Mouse (Mus musculus) adrenal gland, adult 2 months (tissue): ENCODE results near the gene Zfp59. TPM values are rescaled to one million over a fixed set of nuclear protein-coding genes. Genes with fewer than 3 reads are reported as not detected.
"Not testable (repeated sequence)": the region's sequence is repeated elsewhere in the genome, so short reads cannot be mapped to it uniquely, and the experiment has no call there.

Experiments
- DNase-seq: peaks from one replicate; pipeline ENCODE4 v3.0.0; 2021
- long read RNA-seq: library from polyadenylated mRNA; stranded (forward); transcript quantifications from one replicate; pipeline ENCODE4 v2.0.0, GENCODE M21; 2021
- polyA plus RNA-seq: library from polyadenylated mRNA; depleted of rRNA; stranded (reverse); fragments of >200 nt; gene quantifications from 2 replicates; pipeline ENCODE4 v1.2.3, GENCODE M21; 2012; rRNA removed
- total RNA-seq, 2 experiments: library from RNA; stranded (reverse); gene quantifications; 2 replicates each; pipeline ENCODE4 v1.2.3; 2021

Gene Zfp59
- total RNA-seq = 1 to 10 TPM; 3.1 to 3.8 TPM
- 0.15 and 0.22 TPM in 2 replicates for polyA plus RNA-seq
- long read RNA-seq, partial matches to known transcripts = 0 of 3 reads
- long read RNA-seq, other reads (novel, unspliced or antisense) = 1 of 3 reads

DNA sequence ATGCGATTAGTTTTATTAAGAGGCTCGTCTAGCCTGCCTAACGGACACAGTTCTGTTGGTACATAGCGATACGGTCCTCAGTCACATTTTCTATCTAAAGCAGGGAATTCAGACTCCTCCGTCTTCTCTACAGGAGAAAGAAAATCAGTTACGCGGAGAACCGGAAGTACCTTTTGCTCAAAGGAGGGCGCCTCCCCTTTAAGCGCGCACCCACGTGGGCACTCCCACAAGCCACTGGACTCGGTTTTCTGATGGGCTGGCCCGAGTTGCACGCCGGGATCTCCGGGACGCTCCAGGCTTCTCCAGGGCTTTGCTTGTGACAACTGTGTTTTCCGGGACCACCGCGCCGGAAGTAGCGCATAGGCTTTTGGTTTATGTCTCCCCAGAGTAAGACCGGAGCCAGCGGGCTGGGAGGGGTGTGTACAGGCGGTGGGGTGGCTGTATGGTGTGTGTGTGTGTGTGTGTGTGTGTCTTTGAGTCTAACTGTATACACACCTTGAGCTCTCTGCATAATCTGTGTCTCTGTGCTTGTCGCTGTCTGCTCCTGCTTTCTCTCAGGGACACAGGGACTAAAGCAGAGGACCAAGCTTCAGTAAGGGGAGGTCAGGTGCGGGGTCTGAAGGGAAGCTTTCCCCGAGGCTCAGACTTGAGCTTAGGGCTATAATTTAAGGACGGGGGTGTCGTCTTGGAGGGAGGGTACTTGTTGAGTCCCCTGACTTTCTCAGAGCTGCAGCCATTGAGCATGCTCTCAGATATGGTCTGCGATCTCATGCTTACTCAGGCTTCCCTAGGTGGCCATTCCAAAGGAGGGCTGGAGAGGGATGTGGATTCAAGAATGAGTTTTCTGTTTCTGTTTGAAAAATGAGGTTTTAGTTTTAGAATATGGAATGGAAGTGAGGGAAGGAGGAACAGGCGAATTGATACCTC lies at the start of gene Zfp59:
Gene Zfp59, plus strand, starts transcription at position 285 of the 927 bp plus-strand sequence.
- DNase-seq = peak; percentile 92

DNA sequence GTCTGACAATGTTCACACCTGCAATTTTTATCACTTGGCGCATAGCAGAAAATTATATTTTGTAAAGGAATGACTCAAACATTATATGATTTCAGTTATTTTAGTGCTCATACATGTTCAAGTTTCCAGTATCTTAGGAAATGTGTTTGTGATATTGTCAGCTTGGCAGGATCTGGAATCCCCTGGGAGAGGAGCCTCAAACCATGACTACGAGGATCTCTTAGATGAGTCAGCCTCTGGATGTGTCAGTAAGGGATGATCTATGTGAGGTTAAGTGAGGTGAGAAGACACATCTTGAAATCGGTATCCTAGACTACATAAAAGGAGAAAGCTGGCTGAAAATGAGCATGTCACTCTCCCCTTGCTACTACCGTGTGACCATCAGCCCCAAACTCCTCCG lies 49.1 kb upstream of the Zfp59 start:
- no peak for DNase-seq

DNA sequence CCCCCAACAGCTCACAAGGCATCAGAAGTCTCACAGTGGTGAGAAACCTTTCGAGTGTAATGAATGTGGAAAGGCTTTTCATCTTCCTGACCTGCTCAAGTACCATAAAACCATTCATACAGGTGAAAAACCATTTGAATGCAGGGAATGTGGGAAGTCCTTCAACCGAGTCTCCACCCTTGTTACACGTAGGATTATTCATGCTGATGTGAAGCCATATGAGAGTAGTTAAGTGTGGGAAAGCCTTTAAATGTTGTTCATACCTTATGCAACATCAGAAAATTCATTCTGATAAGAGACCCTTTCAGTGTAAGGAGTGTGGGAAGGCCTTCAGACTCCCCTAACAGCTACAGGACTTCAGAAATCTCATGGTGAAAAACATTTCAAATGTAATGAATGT lies 44.5 kb upstream of the Zfp59 start:
- DNase-seq = not testable (repeated sequence)

DNA sequence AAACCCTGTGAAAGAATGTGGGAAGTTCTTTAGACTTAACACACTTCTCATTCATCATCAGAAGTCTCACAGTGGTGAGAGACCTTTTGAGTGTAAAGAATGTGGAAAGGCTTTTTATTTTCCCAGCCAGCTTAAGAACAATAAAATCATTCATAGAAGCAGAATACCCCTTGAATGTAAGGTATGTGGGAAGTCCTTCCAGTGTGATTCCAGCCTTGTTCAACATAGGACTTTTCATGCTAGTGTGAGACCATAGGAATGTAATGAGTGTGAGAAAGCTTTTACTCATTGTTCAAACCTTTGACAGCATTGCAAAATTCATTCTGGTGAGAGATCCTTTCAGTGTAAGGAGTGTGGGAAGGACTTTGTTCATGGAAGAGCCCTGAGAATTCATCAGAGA lies 43.8 kb upstream of the Zfp59 start:
- no peak for DNase-seq

GRCm38 (mm10) chr7:27797906-27798811 lies 40.2 kb upstream of the Zfp59 start:
- no peak for DNase-seq

DNA sequence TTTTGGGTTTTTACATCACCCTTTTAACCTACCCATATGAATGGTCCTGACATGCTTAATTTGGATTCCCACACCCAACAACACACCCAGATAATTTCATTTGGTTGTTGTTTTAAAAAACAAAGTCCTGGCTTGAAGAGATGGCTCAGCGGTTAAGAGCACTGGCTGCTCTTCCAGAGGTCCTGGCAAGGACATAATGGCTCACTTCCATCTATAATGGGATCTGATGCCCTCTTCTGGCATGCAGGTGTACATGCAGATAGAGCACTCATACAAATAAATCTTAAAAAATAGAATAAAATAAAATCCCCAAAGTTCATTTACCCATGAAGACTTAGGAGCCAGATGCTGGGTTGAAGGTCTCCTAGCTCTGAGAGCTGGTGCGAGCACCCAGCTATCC lies 37.3 kb upstream of the Zfp59 start:
- DNase-seq = no peak

- no peak for DNase-seq
Measured at GRCm38 (mm10) chr7:27802986-27803385, 35.4 kb upstream of the Zfp59 start.

DNA sequence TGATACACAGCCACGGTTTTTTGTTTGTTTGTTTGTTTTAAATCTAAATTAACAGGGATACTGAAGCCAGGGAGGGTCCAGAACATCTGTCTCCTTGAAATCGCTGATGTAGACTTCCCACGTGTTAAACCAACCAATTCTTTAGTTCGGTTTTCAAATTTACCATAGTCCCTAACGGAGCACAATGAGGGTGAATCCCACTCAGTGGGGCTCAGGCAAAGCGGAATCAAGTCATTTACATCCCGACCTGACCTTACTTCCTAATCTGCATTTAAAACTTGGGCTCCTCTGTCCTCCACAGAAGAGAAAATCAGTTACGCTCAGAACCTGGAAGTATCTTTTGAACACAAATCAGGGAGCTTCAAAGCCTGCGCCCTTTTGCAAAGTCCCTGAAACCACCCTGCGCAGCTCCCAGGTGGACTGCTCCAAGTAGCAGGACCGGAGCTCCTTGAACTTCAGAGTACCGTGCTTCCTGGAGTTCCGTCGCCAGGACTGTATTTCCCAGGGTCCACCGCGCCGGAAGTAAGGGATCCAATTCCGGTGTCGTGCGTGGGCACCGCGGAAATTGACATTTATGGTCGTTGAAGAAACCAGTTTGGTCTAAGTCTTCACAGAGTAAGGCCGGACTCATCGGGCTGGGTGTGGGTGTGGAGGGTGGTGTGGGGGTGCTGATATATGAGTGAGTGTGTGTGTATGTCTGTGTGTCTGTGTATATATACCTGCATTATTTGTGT lies 33.9 kb upstream of the Zfp59 start:
- DNase-seq = peak; percentile 90

DNA sequence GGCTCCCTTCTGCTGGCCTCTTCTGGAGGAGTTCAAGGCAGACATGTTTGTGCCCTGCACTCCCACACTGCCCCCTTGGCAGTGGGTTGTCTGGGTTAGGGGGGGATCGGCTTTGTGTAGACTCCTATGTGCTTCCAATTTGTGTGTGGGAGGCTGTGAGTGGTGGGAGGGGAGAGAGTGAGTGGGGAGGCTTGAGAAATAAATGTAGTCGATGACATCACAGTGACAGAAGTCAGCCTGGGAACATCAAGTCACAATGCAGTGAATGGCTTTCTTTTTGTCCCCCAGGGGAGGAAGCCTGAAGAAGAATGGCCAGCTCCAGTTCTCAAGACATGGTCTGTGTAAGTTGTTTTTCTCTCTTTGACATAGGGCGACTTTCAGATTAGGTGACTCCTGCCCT lies 31.5 kb upstream of the Zfp59 start, which contains the start of gene Zfp626:
Gene Zfp626, plus strand, starts transcription at position 301 of the 400 bp plus-strand sequence.
- DNase-seq = not testable (repeated sequence)

DNA sequence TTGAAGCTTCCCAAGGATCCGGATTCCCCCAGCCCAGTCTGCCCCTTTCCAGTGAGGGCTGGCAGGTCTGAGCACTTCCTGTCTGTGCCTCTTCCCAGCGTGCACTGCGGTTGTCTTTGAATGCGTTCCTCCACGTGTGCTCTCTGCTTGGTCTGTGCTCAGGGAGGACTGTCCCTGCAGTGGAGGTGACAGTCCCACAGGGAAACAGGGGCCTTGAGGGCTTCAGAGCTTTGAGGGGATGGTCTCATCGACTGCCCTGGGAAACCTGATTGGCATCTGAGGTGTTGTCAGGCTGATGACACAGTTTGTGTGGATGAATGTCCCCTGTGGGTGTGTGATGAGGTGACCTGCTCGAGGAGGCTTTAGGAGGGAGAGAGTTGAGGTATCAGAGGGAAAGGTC lies 31.1 kb upstream of the Zfp59 start:
- DNase-seq = not testable (repeated sequence)

DNA sequence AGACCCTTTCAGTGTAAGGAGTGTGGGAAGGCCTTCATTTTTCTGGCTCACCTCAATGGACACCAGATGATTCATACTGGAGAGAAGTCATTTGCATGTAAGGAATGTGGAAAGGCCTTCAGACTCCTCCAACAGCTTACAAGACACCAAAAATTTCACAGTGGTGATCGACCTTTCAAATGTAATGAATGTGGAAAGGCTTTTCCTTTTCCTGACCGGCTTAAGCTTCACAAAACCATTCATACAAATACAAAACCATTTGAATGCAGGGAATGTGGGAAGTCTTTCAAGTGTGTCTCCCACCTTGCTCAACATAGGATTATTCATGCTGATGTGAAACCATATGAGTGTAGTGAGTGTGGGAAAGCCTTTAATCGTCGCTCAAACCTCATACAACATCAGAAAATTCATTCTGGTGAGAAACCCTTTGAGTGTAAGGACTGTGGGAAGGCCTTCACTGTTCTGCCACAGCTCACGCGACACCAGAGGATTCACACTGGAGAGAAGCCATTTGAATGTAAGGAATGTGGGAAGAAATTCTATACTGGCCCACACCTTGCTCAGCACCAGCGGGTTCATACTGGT lies 19.8 kb upstream of the Zfp59 start:
- no peak for DNase-seq

DNA sequence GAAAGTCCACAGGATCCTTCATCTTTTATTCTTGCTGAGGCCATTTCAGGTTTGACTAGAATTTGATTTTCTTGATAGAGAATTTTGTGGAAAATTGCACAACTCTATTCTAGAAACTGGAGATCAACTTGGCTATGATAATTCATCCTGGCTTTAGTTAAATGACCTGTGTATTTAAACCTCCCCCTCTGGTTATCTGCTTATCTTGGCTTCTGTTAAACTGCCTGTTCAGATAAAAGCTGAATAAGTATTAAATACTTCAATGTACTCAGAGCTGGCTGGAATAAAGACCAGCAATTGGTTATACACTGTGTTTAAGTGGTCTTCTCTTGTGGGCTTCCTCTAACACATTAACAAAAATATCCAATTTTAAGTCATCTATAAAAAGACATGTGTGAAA lies 15.8 kb upstream of the Zfp59 start:
- DNase-seq = no peak

- DNase-seq = no peak
Measured at GRCm38 (mm10) chr7:27834131-27834530, 4.3 kb upstream of the Zfp59 start.

- DNase-seq = no peak
Measured at GRCm38 (mm10) chr7:27837896-27838295, 511 bp upstream of the Zfp59 start.

- DNase-seq = no peak
Measured at GRCm38 (mm10) chr7:27839596-27839995, 1.2 kb downstream of the Zfp59 start.

GRCm38 (mm10) chr7:27840104-27840503 lies 1.7 kb downstream of the Zfp59 start:
- no peak for DNase-seq

GRCm38 (mm10) chr7:27857227-27857626 lies 18.8 kb downstream of the Zfp59 start, which contains the start of gene Zfp607a:
TSS of gene Zfp607a (plus strand) at chr7:27857527.
- DNase-seq = no peak

- DNase-seq = peak; percentile 16
Measured at GRCm38 (mm10) chr7:27859301-27860251, 21.2 kb downstream of the Zfp59 start.

DNA sequence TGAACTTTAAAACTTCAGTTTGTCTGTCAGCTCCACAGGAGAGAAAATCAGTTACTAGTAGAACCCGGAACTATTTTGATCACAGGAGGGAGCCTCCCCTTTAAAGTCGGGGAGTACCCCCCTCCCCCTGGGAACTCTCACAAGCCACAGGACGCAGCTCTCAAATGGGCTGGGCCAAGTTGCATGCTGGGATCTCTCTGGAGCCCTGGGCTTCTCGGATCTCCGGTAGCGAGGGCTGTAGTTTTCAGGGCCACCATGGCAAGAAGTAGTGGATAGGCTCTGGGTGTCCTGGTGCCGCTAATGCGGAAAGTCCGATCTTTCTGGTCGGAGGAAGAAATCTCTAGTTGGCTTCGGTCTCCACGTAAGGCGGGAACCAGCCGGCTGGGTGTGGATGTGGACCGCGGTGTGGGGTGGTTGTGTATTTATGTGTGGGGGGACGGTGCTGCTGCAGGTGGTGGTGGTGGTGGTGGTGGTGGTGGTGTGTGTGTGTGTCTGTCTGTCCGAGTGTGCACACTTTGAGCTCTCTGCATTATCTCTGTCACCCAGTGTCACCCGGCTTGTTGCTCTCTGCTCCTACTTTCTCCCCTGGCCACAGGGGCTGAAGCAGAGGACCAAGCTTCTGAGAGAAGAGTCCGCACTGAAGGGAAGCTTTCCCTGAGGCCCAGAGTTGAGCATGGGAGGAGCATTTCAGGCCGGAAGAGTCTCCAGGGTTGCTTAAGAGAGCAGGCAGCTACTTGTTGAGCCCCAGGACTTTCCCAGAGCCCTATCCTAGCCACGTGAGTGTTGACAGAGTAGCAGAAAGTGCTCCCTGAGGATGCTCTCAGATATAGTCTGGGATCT lies 22.2 kb downstream of the Zfp59 start:
- DNase-seq = peak; percentile 90
